ENCODE assay signal across 26 mouse cellular contexts in the genomic region with DNA sequence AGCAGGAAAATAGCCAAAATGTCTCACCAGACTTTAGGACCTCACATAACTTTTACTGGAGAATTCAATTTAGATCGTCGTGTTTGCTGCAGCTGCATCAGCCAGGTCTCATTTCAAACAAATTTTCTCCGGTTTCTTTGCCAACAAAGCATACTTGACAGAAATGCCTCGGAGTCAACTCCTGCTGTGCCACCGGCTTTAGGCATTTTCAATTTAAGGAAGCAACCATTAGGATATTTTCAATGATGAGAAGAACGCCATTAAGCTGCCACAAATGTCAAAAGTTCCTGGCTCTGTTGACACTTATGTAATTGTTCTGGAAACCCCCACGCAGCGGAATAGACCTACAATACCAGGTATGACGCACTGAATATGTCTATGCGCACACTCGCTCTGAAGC.
"Had no signal": no experiment of that assay in that cellular context is flagged by ENCODE, and none has a peak within 500 bp of the region (broad histone marks: within the 10 kb centered on the region; RNA-seq: fewer than 3 reads in every experiment).

No protein-coding gene starts in this region.

- H3K36me3 ChIP-seq: kidney, embryonic 15.5 days; limb, embryonic 12.5 days; liver, embryonic 12.5 days; liver, embryonic 15.5 days; lung, embryonic 15.5 days; midbrain, embryonic 10.5 days; neural tube, embryonic 12.5 days; neural tube, embryonic 15.5 days had no signal

- H3K9ac ChIP-seq: kidney, embryonic 15.5 days; limb, embryonic 12.5 days; liver, embryonic 12.5 days; liver, embryonic 15.5 days; lung, embryonic 15.5 days; neural tube, embryonic 12.5 days; neural tube, embryonic 15.5 days had no signal

- H3K4me3 ChIP-seq: kidney, embryonic 15.5 days; left cerebral cortex, adult 2 months; limb, embryonic 12.5 days; liver, embryonic 12.5 days; liver, embryonic 15.5 days; lung, embryonic 15.5 days; megakaryocyte, embryonic 14.5 days; midbrain, embryonic 10.5 days; neural tube, embryonic 12.5 days; neural tube, embryonic 15.5 days had no signal

- H3K9me3 ChIP-seq: kidney, embryonic 15.5 days; limb, embryonic 12.5 days; liver, embryonic 12.5 days; liver, embryonic 15.5 days; lung, embryonic 15.5 days; midbrain, embryonic 10.5 days; neural tube, embryonic 12.5 days; neural tube, embryonic 15.5 days had no signal

- ATAC-seq: liver, embryonic 12.5 days had no signal

- DNase-seq: kidney, adult 8-10 months; kidney, postnatal 10 days; kidney, postnatal 36 days; layer of hippocampus, postnatal 36 days; liver; lung, adult 18-20 months; lung, postnatal 10 days; lung, postnatal 36 days; midbrain, embryonic 14.5 days; right cerebral cortex, adult 18-20 months; right cerebral cortex, postnatal 14 days; right cerebral cortex, postnatal 4 days; thymus, adult 2 months; thymus, postnatal 14 days; thymus, postnatal 4 days had no signal

- H3K27ac ChIP-seq: kidney, embryonic 15.5 days; left cerebral cortex, adult 2 months; limb, embryonic 12.5 days; liver, embryonic 12.5 days; liver, embryonic 15.5 days; lung, embryonic 15.5 days; midbrain, embryonic 10.5 days; neural tube, embryonic 12.5 days; neural tube, embryonic 15.5 days; stomach, postnatal 0 days had no signal

- H3K4me1 ChIP-seq: neural tube, embryonic 15.5 days had no signal

- H3K27me3 ChIP-seq: kidney, embryonic 15.5 days; limb, embryonic 12.5 days; liver, embryonic 12.5 days; liver, embryonic 15.5 days; lung, embryonic 15.5 days; neural tube, embryonic 12.5 days; neural tube, embryonic 15.5 days had no signal

- H3K4me2 ChIP-seq: kidney, embryonic 15.5 days; limb, embryonic 12.5 days; liver, embryonic 12.5 days; liver, embryonic 15.5 days; lung, embryonic 15.5 days; neural tube, embryonic 12.5 days; neural tube, embryonic 15.5 days had no signal
